Mouse (Mus musculus): ENCODE results near the gene Lrrc7. TPM values are rescaled to one million over a fixed set of nuclear protein-coding genes. Genes with fewer than 3 reads are reported as not detected.

Lrrc7 gene
- polyA plus RNA-seq, 1 experiment: not detected

GRCm38 (mm10) chr3:158068613-158069263 lies 493.3 kb downstream of the Lrrc7 start:
- no peaks in the 10 kb centered on the region for H3K36me3 ChIP-seq (ENCODE audit: control insufficient read depth, insufficient read depth)
- H3K27me3 ChIP-seq (ENCODE audit: control insufficient read depth, insufficient read depth, insufficient read length): no peaks in the 10 kb centered on the region
- TF ChIP-seq MYOD1 (IDR thresholded peaks at IDR 0.05; ENCODE audit: control insufficient read depth in 1 of 3, insufficient read length in 2 of 3, low read depth in 2 of 3) (no peak), POLR2AphosphoS2 (IDR thresholded peaks at IDR 0.05; ENCODE audit: insufficient read length, low read depth) (no peak), MAX (IDR thresholded peaks at IDR 0.05; ENCODE audit: low read depth) (no peak), CEBPB (IDR thresholded peaks at IDR 0.05; ENCODE audit: insufficient read depth, poor library complexity, severe bottlenecking) (no peak), TCF3 (IDR thresholded peaks at IDR 0.05; ENCODE audit: insufficient read length, low read depth) (no peak), MYOG (IDR thresholded peaks at IDR 0.05; ENCODE audit: control insufficient read depth in 1 of 3, insufficient read depth in 1 of 3, insufficient read length in 2 of 3, low read depth in 2 of 3) (no peak), REST (IDR thresholded peaks at IDR 0.05; ENCODE audit: insufficient read depth, insufficient read length) (no peak), USF1 (IDR thresholded peaks at IDR 0.05; ENCODE audit: low read depth) (no peak), E2F4 (IDR thresholded peaks at IDR 0.05; ENCODE audit: insufficient read depth) (no peak), TCF12 (IDR thresholded peaks at IDR 0.05; ENCODE audit: insufficient read depth, poor library complexity, severe bottlenecking) (no peak), SRF (IDR thresholded peaks at IDR 0.05; ENCODE audit: control insufficient read depth, insufficient read length, low read depth) (no peak), POLR2A (IDR thresholded peaks at IDR 0.05; ENCODE audit: insufficient read length, low read depth) (no peak)
- no peaks in the 10 kb centered on the region for H3K79me2 ChIP-seq (ENCODE audit: control insufficient read depth, insufficient read depth)
- H3ac ChIP-seq (ENCODE audit: control insufficient read depth, insufficient read length): no peak overlapping the region
- no peak overlapping the region for H3K4me3 ChIP-seq
- no peak overlapping the region for H3K4me2 ChIP-seq (ENCODE audit: low read depth)

GRCm38 (mm10) chr3:158067916-158068315 lies 494.1 kb downstream of the Lrrc7 start:
- no peaks in the 10 kb centered on the region for H3K27me3 ChIP-seq (ENCODE audit: control insufficient read depth, insufficient read depth, insufficient read length)
- no peaks in the 10 kb centered on the region for H3K79me2 ChIP-seq (ENCODE audit: control insufficient read depth, insufficient read depth)
- H3K4me2 ChIP-seq (ENCODE audit: low read depth): no peak overlapping the region
- no peak for TF ChIP-seq E2F4 (IDR thresholded peaks at IDR 0.05; ENCODE audit: insufficient read depth)
- TF ChIP-seq MYOD1 (IDR thresholded peaks at IDR 0.05; ENCODE audit: control insufficient read depth in 1 of 3, insufficient read length in 2 of 3, low read depth in 2 of 3): peak in 2 of 3 experiments; percentile 31 to 53
- no peak for TF ChIP-seq MAX (IDR thresholded peaks at IDR 0.05; ENCODE audit: low read depth)
- TF ChIP-seq TCF3 (IDR thresholded peaks at IDR 0.05; ENCODE audit: insufficient read length, low read depth): no peak
- TF ChIP-seq REST (IDR thresholded peaks at IDR 0.05; ENCODE audit: insufficient read depth, insufficient read length): no peak
- H3K36me3 ChIP-seq (ENCODE audit: control insufficient read depth, insufficient read depth): peaks cover 3% of the 10 kb centered on the region
- no peak overlapping the region for H3K4me3 ChIP-seq
- no peak overlapping the region for H3ac ChIP-seq (ENCODE audit: control insufficient read depth, insufficient read length)

GRCm38 (mm10) chr3:158065256-158065655 lies 496.8 kb downstream of the Lrrc7 start:
- Histone ChIP-seq H3K36me3 (ENCODE audit: control insufficient read depth, insufficient read depth) (peaks cover 6% of the 10 kb centered on the region), H3K4me3 (no peak overlapping the region), H3K4me2 (ENCODE audit: low read depth) (no peak overlapping the region), H3K79me2 (ENCODE audit: control insufficient read depth, insufficient read depth) (no peaks in the 10 kb centered on the region), H3K27me3 (ENCODE audit: control insufficient read depth, insufficient read depth, insufficient read length) (no peaks in the 10 kb centered on the region), H3ac (ENCODE audit: control insufficient read depth, insufficient read length) (no peak overlapping the region)
- TF ChIP-seq SRF (IDR thresholded peaks at IDR 0.05; ENCODE audit: control insufficient read depth, insufficient read length, low read depth): no peak
- no peak for TF ChIP-seq POLR2A (IDR thresholded peaks at IDR 0.05; ENCODE audit: insufficient read length, low read depth)
- no peak for TF ChIP-seq E2F4 (IDR thresholded peaks at IDR 0.05; ENCODE audit: insufficient read depth)
- no peak for TF ChIP-seq MYOD1 (IDR thresholded peaks at IDR 0.05; ENCODE audit: control insufficient read depth in 1 of 3, insufficient read length in 2 of 3, low read depth in 2 of 3)
- no peak for TF ChIP-seq TCF12 (IDR thresholded peaks at IDR 0.05; ENCODE audit: insufficient read depth, poor library complexity, severe bottlenecking)
- no peak for TF ChIP-seq CEBPB (IDR thresholded peaks at IDR 0.05; ENCODE audit: insufficient read depth, poor library complexity, severe bottlenecking)
- TF ChIP-seq MYOG (IDR thresholded peaks at IDR 0.05; ENCODE audit: control insufficient read depth in 1 of 3, insufficient read depth in 1 of 3, insufficient read length in 2 of 3, low read depth in 2 of 3): no peak
- no peak for TF ChIP-seq POLR2AphosphoS2 (IDR thresholded peaks at IDR 0.05; ENCODE audit: insufficient read length, low read depth)
- TF ChIP-seq TCF3 (IDR thresholded peaks at IDR 0.05; ENCODE audit: insufficient read length, low read depth): no peak

- no peak overlapping the region for H3ac ChIP-seq (ENCODE audit: control insufficient read depth, insufficient read length)
- no peaks in the 10 kb centered on the region for H3K79me2 ChIP-seq (ENCODE audit: control insufficient read depth, insufficient read depth)
- H3K4me3 ChIP-seq: no peak overlapping the region
- peaks cover 23% of the 10 kb centered on the region for H3K36me3 ChIP-seq (ENCODE audit: control insufficient read depth, insufficient read depth)
- TF ChIP-seq CEBPB (IDR thresholded peaks at IDR 0.05; ENCODE audit: insufficient read depth, poor library complexity, severe bottlenecking) (0 out of 2 replicates have a peak, but pooled peaks have one; percentile 37), MAX (IDR thresholded peaks at IDR 0.05; ENCODE audit: low read depth) (no peak)
- H3K27me3 ChIP-seq (ENCODE audit: control insufficient read depth, insufficient read depth, insufficient read length): no peaks in the 10 kb centered on the region
- H3K4me2 ChIP-seq (ENCODE audit: low read depth): no peak overlapping the region
Measured at GRCm38 (mm10) chr3:158061811-158062523, 500.1 kb downstream of the Lrrc7 start.

- Histone ChIP-seq H3K4me3 (no peak overlapping the region), H3K4me2 (ENCODE audit: low read depth) (no peak overlapping the region), H3K36me3 (ENCODE audit: control insufficient read depth, insufficient read depth) (peaks cover 35% of the 10 kb centered on the region), H3K27me3 (ENCODE audit: control insufficient read depth, insufficient read depth, insufficient read length) (no peaks in the 10 kb centered on the region), H3ac (ENCODE audit: control insufficient read depth, insufficient read length) (no peak overlapping the region), H3K79me2 (ENCODE audit: control insufficient read depth, insufficient read depth) (no peaks in the 10 kb centered on the region)
- TF ChIP-seq E2F4 (IDR thresholded peaks at IDR 0.05; ENCODE audit: insufficient read depth) (no peak), POLR2A (IDR thresholded peaks at IDR 0.05; ENCODE audit: insufficient read length, low read depth) (no peak), USF1 (IDR thresholded peaks at IDR 0.05; ENCODE audit: low read depth) (no peak), MYOD1 (IDR thresholded peaks at IDR 0.05; ENCODE audit: control insufficient read depth in 1 of 3, insufficient read length in 2 of 3, low read depth in 2 of 3) (no peak), TCF12 (IDR thresholded peaks at IDR 0.05; ENCODE audit: insufficient read depth, poor library complexity, severe bottlenecking) (no peak), MAX (IDR thresholded peaks at IDR 0.05; ENCODE audit: low read depth) (no peak), TCF3 (IDR thresholded peaks at IDR 0.05; ENCODE audit: insufficient read length, low read depth) (no peak), MYOG (IDR thresholded peaks at IDR 0.05; ENCODE audit: control insufficient read depth in 1 of 3, insufficient read depth in 1 of 3, insufficient read length in 2 of 3, low read depth in 2 of 3) (no peak), REST (IDR thresholded peaks at IDR 0.05; ENCODE audit: insufficient read depth, insufficient read length) (no peak), CEBPB (IDR thresholded peaks at IDR 0.05; ENCODE audit: insufficient read depth, poor library complexity, severe bottlenecking) (no peak), SRF (IDR thresholded peaks at IDR 0.05; ENCODE audit: control insufficient read depth, insufficient read length, low read depth) (no peak), POLR2AphosphoS2 (IDR thresholded peaks at IDR 0.05; ENCODE audit: insufficient read length, low read depth) (no peak)
Measured at GRCm38 (mm10) chr3:158060621-158061291, 501.3 kb downstream of the Lrrc7 start.
